Mouse (Mus musculus) embryonic facial prominence, embryonic 13.5 days (tissue): ENCODE results near the gene Cacna2d4. TPM values are rescaled to one million over a fixed set of nuclear protein-coding genes. Genes with fewer than 3 reads are reported as not detected.

Experiments
- ATAC-seq: fragments of 200-750 bp; cut with Nextera tagmentation; 2 replicates; pipeline ENCODE4 v1.8.0; 2017; ENCODE audit warnings: low read depth; ENCODE audit not compliant: insufficient number of reproducible peaks, insufficient read depth, low FRiP score, low TSS enrichment
- H3K27ac ChIP-seq: fragments of 300-500 bp; sonication (generic); 2 replicates; pipeline ENCODE4 v1.5.1; 2015; ENCODE audit warnings: moderate library complexity, mild to moderate bottlenecking, inconsistent platforms
- H3K27me3 ChIP-seq: fragments of 300-500 bp; sonication (generic); 2 replicates; pipeline ENCODE4 v1.6.1; 2015; ENCODE audit warnings: mild to moderate bottlenecking, inconsistent platforms
- H3K36me3 ChIP-seq: fragments of 300-500 bp; sonication (generic); 2 replicates; pipeline ENCODE4 v1.6.1; 2015; ENCODE audit warnings: mild to moderate bottlenecking, inconsistent platforms
- H3K4me1 ChIP-seq: fragments of 300-500 bp; sonication (generic); 2 replicates; pipeline ENCODE4 v1.6.1; 2015; ENCODE audit warnings: inconsistent platforms
- H3K4me2 ChIP-seq: fragments of 300-500 bp; sonication (generic); 2 replicates; pipeline ENCODE4 v1.6.1; 2015; ENCODE audit warnings: moderate library complexity, mild to moderate bottlenecking, inconsistent platforms
- H3K4me3 ChIP-seq: fragments of 300-500 bp; sonication (generic); 2 replicates; pipeline ENCODE4 v1.5.1; 2015; ENCODE audit warnings: mild to moderate bottlenecking, inconsistent platforms
- H3K9ac ChIP-seq: fragments of 300-500 bp; sonication (generic); 2 replicates; pipeline ENCODE4 v1.6.1; 2015; ENCODE audit warnings: mild to moderate bottlenecking, inconsistent platforms
- H3K9me3 ChIP-seq: fragments of 300-500 bp; sonication (generic); 2 replicates; pipeline ENCODE4 v1.6.1; 2016; ENCODE audit warnings: inconsistent platforms
- WGBS: fragments of 180-500 bp; shearing (Covaris S2); methylation state at CpG from one replicate; pipeline ENCODE4 v1.1.7; 2015; ENCODE audit warnings: mixed read lengths; 5-methylcytosine and 5-hydroxymethylcytosine counted together
- polyA plus RNA-seq: library from polyadenylated mRNA; unstranded; fragments of >200 nt; fragmentation: Nextera tagmentation; extraction: Ambion mirVana; gene quantifications from 2 replicates; pipeline ENCODE4 v1.2.1, GENCODE M21; 2015

The Cacna2d4 gene
- polyA plus RNA-seq, 1 experiment from 2014 or later: not detected

- Histone ChIP-seq H3K4me1 (no peaks in the 10 kb centered on the region), H3K4me2 (no peak overlapping the region), H3K36me3 (no peaks in the 10 kb centered on the region), H3K27ac (no peak overlapping the region), H3K27me3 (no peaks in the 10 kb centered on the region), H3K9me3 (no peaks in the 10 kb centered on the region), H3K9ac (no peak overlapping the region), H3K4me3 (no peak overlapping the region)
- no peak for ATAC-seq
- 94% methylated on average over 3 of the region's 3 CpGs for WGBS
Observed at GRCm38 (mm10) chr6:119399371-119399770, 163.0 kb downstream of the Cacna2d4 start.

GRCm38 (mm10) chr6:119400649-119401048, 164.3 kb downstream of the Cacna2d4 start:
- H3K4me1 ChIP-seq: no peaks in the 10 kb centered on the region
- no peak overlapping the region for H3K9ac ChIP-seq
- no peak overlapping the region for H3K27ac ChIP-seq
- WGBS: 94% methylated on average over 3 of the region's 3 CpGs
- no peaks in the 10 kb centered on the region for H3K9me3 ChIP-seq
- H3K4me2 ChIP-seq: no peak overlapping the region
- ATAC-seq: no peak
- no peak overlapping the region for H3K4me3 ChIP-seq
- H3K36me3 ChIP-seq: no peaks in the 10 kb centered on the region
- H3K27me3 ChIP-seq: no peaks in the 10 kb centered on the region

- ATAC-seq: no peak
- 89% methylated on average over 8 of the region's 8 CpGs for WGBS
Observed at GRCm38 (mm10) chr6:119401545-119402304, 165.4 kb downstream of the Cacna2d4 start.

More at GRCm38 (mm10) chr6:119401545-119402304, 165.4 kb downstream of the Cacna2d4 start:
- Histone ChIP-seq H3K4me1 (no peaks in the 10 kb centered on the region), H3K27me3 (no peaks in the 10 kb centered on the region), H3K4me3 (no peak overlapping the region), H3K9ac (no peak overlapping the region), H3K36me3 (no peaks in the 10 kb centered on the region), H3K27ac (no peak overlapping the region), H3K9me3 (no peaks in the 10 kb centered on the region), H3K4me2 (no peak overlapping the region)

Other genes with a start within 250 kb of the Cacna2d4 start
- 9.6 and 10.0 TPM in 2 replicates for gene Dcp1b, start 61.3 kb upstream of the Cacna2d4 start, polyA plus RNA-seq
- 9.3 and 10.0 TPM in 2 replicates for gene Cacna1c, start 40.1 kb upstream of the Cacna2d4 start, polyA plus RNA-seq
- not detected in 2 replicates for gene Lrtm2, start 94.2 kb downstream of the Cacna2d4 start, polyA plus RNA-seq
- gene Adipor2, start 181.2 kb downstream of the Cacna2d4 start, polyA plus RNA-seq: 32.4 and 35.6 TPM in 2 replicates
- 3.2 and 3.8 TPM in 2 replicates for gene Fbxl14, start 243.1 kb downstream of the Cacna2d4 start, polyA plus RNA-seq